Mouse (Mus musculus) brain, adult 2 months (tissue): ENCODE measurements at regions not wholly inside any gene's neighbourhood (a gene's known extent, or its start where the extent isn't known, plus 50 kb on each side); places are given as distances from the start of the nearest gene placed in this dataset.

Source experiments
- DNase-seq: peaks from one replicate; pipeline ENCODE4 v3.0.0; 2011; ENCODE audit warnings: low read depth, low spot score

GRCm38 (mm10) chr13:47298010-47298409 lies 175.6 kb downstream of the Rnf144b start:
- DNase-seq: peak; percentile 44

GRCm38 (mm10) chr13:47300486-47300885 lies 178.0 kb downstream of the Rnf144b start:
- no peak for DNase-seq

GRCm38 (mm10) chr13:47301070-47301469 lies 178.6 kb downstream of the Rnf144b start:
- peak; percentile 81 for DNase-seq

GRCm38 (mm10) chr13:47309492-47309891 lies 187.0 kb downstream of the Rnf144b start:
- DNase-seq: peak; percentile 78

- DNase-seq: peak; percentile 45
Observed at GRCm38 (mm10) chr13:47310751-47311202, 188.3 kb downstream of the Rnf144b start.

GRCm38 (mm10) chr13:47319549-47319948 lies 197.1 kb downstream of the Rnf144b start:
- peak; percentile 22 for DNase-seq

GRCm38 (mm10) chr13:47321876-47322275 lies 199.4 kb downstream of the Rnf144b start:
- no peak for DNase-seq

- DNase-seq: peak; percentile 89
Observed at GRCm38 (mm10) chr13:47335996-47336684, 213.7 kb downstream of the Rnf144b start.

- DNase-seq: peak; percentile 60
Observed at GRCm38 (mm10) chr13:47336865-47337441, 214.5 kb downstream of the Rnf144b start.

- DNase-seq: peak; percentile 12
Observed at GRCm38 (mm10) chr13:47339411-47339810, 217.0 kb downstream of the Rnf144b start.

GRCm38 (mm10) chr13:47342361-47342760 lies 219.9 kb downstream of the Rnf144b start:
- peak; percentile 59 for DNase-seq

GRCm38 (mm10) chr13:47345576-47345975 lies 223.1 kb downstream of the Rnf144b start:
- DNase-seq: no peak

- DNase-seq: no peak
Observed at GRCm38 (mm10) chr13:47347835-47348234, 225.4 kb downstream of the Rnf144b start.

GRCm38 (mm10) chr13:47348517-47349145 lies 226.2 kb downstream of the Rnf144b start:
- peak; percentile 82 for DNase-seq

- peak; percentile 53 for DNase-seq
Observed at GRCm38 (mm10) chr13:47354446-47354845, 232.0 kb downstream of the Rnf144b start.

- no peak for DNase-seq
Observed at GRCm38 (mm10) chr13:47355169-47355568, 232.7 kb downstream of the Rnf144b start.

GRCm38 (mm10) chr13:47358986-47359385 lies 236.5 kb downstream of the Rnf144b start:
- no peak for DNase-seq

GRCm38 (mm10) chr13:47365776-47366175 lies 243.3 kb downstream of the Rnf144b start:
- DNase-seq: no peak

GRCm38 (mm10) chr13:47368041-47368823 lies 245.8 kb downstream of the Rnf144b start:
- DNase-seq: no peak

- peak; percentile 12 for DNase-seq
Observed at GRCm38 (mm10) chr13:47374583-47374982, 252.1 kb downstream of the Rnf144b start.

GRCm38 (mm10) chr13:47391023-47391422 lies 268.6 kb downstream of the Rnf144b start:
- DNase-seq: no peak
